Mouse (Mus musculus) heart, postnatal 14 days (tissue): ENCODE results near the gene Ssbp4. TPM values are rescaled to one million over a fixed set of nuclear protein-coding genes. Genes with fewer than 3 reads are reported as not detected.
A peak's percentile ranks its signal among the peaks of the same experiment; 100 is the strongest.

Experiments used
- DNase-seq, 2 experiments: peaks; one replicate each; pipeline ENCODE4 v3.0.0; 2021 to 2022
- intact Hi-C: fragments of 180-260 bp; cut with DNase I; formaldehyde crosslinking; loops from one replicate; pipeline ENCODE4 v1.15.1; 2025
- total RNA-seq, 2 experiments: library from RNA; stranded (reverse); gene quantifications; 2 replicates each; pipeline ENCODE4 v1.2.3; 2021

Ssbp4 gene
- total RNA-seq, 2 experiments from 2014 or later, result 39.7 to 46.4 TPM

- peak; percentile 79 to 83 for DNase-seq
- intact Hi-C loops, result no loop called here
These were observed 25.4 kb upstream of the Ssbp4 start for GRCm38 (mm10) chr8:70634066-70634465.

- intact Hi-C loops, result loop anchor here (1.0 kb wide), 1 partner anchor 19 kb away; no protein-coding TSS in a partner anchor
These were observed 23.7 kb upstream of the Ssbp4 start, which contains the start of gene Gdf15 for GRCm38 (mm10) chr8:70632346-70632892. Gdf15 (minus strand) TSS chr8:70632456.

DNA sequence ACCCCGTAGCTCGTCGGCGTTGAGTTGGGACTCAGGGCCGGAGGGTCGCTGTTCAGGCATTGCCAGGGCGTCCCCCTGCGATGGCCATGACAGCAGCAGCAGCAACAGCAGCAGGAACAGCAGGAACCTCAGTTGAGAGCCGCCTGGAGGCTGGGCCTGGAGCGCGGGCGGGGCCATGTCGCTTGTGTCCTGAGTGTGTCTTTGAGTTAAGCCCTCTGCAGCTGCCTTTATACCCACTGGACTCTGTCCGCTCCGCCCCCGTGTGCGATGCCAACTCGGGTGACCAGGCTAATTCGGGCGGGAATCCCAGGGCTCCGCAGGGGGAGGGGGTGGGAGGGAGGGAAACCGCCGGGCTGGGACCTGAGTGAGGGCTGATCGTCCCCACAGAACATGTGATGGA, 22.8 kb upstream of the Ssbp4 start:
- peak; percentile 57 to 59 for DNase-seq
- intact Hi-C loops, result no loop called here

More at GRCm38 (mm10) chr8:70632346-70632892, 23.7 kb upstream of the Ssbp4 start, which contains the start of gene Gdf15:
- DNase-seq, result no peak

DNA sequence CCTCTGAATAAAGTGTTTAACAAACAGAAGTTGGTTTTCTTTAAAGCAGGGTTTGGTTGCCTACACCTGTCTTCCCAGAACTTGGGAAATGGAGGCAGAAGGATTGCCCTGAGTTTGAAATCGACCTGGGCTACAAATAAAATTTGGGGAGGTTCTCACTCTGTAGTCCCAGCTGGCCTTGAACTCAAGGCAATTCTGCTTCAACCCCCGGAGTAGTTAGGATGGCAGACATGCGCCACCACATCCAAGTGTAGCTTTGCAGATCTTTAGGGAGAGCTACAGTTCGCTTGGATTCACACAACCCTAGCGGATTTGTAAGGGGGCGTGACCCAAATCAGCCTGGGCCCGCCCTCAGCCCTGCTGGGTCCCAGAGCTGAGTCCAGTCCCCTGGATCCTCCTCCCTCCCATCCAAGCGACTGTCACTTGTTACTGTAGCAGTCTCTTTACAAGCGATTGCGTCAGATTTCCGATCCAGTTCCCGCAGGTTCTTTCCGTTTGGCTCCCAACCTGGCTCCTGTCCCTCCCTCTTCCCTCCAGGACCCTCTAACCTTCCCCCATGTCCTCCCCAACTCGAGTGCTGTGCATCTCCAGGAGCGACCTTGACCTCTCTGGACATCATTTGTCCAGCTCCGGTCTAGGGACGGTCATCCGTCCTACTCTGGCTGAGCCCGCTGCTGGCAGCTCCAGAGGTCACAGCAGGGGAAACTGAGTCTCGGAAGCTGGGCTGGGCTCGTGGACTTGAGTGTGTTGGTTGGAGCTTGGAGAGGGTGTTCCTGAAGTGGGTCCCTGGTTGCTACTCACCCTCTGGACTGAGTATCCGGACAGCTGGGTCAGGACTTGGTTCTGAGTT, 22.1 kb upstream of the Ssbp4 start:
- intact Hi-C loops, result no loop called here
- DNase-seq, result peak; percentile 66 to 73

- intact Hi-C loops, result loop anchor here (1.0 to 5.0 kb wide), 3 partner anchors 18 to 72 kb away; partner anchors contain the start of gene Iqcn
- DNase-seq, result peak; percentile 90 to 92
These were observed 21.2 kb upstream of the Ssbp4 start for GRCm38 (mm10) chr8:70629574-70630531.

GRCm38 (mm10) chr8:70628986-70629490, 20.4 kb upstream of the Ssbp4 start:
- no peak for DNase-seq
- intact Hi-C loops, result loop anchor here (1.0 to 5.0 kb wide), 3 partner anchors 17 to 73 kb away; partner anchors contain the start of gene Iqcn

- no peak for DNase-seq
- intact Hi-C loops, result loop anchor here (5.0 kb wide), 1 partner anchor 75 kb away; the partner anchor contains the start of gene Iqcn
These were observed 18.4 kb upstream of the Ssbp4 start for GRCm38 (mm10) chr8:70627041-70627440.

DNA sequence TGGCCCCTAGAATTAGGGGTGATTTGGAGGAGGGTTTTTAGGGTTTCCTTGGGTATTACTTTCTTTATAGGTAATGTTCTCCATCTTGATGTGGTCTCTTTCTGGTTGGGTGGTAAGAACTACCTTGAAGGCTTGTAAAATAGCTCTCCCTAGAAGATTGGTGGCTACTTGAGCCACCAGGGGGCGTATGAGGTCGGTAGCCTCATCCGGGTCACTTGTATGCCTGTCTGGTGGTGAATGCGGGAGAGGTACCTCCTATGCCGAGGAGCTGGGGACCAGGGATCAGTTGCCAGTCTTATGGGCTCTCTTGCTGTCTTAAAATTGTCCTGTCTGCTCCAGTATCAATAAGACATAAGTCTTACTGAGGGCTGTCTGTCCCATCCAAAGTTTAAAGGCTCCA, 16.4 kb upstream of the Ssbp4 start:
- intact Hi-C loops, result loop anchor here (5.0 kb wide), 1 partner anchor 77 kb away; the partner anchor contains the start of gene Iqcn

GRCm38 (mm10) chr8:70622220-70622619, 13.5 kb upstream of the Ssbp4 start:
- intact Hi-C loops, result loop anchor here (5.0 kb wide), 1 partner anchor 35 kb away; no protein-coding TSS in a partner anchor

More for the DNA sequence above, 16.4 kb upstream of the Ssbp4 start:
- DNase-seq, result peak; percentile 64 to 77

GRCm38 (mm10) chr8:70618888-70619334, 10.2 kb upstream of the Ssbp4 start:
- intact Hi-C loops, result no loop called here
- peak in 1 of 2 experiments; percentile 46 for DNase-seq

More at GRCm38 (mm10) chr8:70622220-70622619, 13.5 kb upstream of the Ssbp4 start:
- no peak for DNase-seq

DNA sequence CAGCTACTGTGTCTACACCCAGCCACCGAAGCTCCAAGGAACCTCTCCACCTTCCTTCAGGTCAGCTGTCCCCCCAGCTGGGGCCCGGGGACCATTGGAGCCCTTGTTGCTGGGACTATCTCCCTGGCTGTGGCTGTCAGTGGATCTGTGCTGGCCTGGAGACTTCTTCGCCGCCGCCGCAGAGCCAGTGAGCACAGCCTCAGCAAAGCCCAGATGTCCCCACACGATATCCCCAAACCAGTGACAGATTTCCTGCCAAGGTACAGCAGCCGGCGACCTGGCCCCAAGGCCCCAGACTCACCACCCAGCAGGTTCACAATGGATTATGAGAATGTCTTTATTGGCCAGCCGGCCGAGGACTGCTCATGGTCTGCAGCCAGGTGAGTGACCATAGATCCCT, 9.3 kb upstream of the Ssbp4 start:
- no peak for DNase-seq
- intact Hi-C loops, result no loop called here

DNA sequence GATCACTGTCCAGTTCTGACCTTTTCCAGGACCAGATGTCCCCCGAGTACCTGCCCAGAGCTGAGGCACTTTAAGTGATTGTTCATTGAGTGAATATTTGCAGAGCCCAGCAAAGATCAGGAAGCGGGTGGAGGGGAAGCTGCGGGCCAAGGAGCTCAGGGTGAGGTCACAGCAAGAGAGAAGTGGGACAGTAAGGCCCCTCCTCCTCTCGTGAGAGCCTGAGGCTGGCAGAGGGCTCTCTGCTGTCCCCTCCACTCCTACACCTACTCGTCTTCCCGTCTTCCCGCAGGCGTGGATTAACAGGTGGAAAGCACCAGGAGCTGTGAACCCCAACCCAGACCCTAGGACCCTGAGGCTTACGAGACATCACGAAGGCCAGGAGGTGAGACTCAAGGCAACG, 8.0 kb upstream of the Ssbp4 start:
- no peak for DNase-seq
- intact Hi-C loops, result no loop called here

DNA sequence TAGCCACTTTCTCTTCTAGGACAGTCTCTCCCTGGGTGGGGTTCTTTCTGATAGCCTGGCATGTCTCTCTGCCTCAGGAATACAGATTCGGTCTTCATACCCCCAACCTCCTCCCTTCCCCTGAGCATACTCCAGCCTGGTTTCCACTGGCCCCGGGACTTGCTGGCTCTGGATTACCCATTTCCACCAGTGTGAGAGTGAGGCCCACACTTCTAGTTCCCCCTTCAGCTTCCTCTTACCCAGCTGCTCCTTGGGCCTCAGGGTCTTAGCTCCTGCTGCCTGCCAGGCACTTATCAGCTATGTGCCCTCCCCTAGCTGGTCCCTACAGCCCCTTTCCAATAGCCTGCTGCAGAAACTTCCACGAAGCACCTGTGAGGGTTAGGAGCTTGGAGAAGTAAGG, 7.2 kb upstream of the Ssbp4 start, which contains the start of gene Lrrc25:
TSS of gene Lrrc25 (plus strand) at position 262 of the 400 bp plus-strand sequence.
- no peak for DNase-seq
- intact Hi-C loops, result no loop called here

DNA sequence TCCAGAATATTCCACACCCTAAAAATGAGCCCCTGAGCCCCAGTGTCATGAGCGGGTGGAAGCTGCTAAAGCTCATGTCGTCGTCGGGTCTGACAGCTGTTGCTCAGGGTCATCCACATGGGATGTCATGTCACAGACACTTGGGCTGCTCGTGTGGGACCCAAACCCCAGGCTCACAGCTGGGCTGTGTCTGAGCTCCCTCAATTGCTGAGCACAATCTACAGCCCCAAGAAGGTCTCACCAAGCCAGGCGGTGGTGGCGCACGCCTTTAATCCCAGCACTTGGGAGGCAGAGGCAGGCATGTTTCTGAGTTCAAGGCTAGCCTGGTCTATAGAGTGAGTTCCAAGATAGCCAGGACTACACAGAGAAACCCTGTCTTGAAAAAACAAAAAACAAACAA, 6.6 kb upstream of the Ssbp4 start:
- intact Hi-C loops, result no loop called here
- no peak for DNase-seq

DNA sequence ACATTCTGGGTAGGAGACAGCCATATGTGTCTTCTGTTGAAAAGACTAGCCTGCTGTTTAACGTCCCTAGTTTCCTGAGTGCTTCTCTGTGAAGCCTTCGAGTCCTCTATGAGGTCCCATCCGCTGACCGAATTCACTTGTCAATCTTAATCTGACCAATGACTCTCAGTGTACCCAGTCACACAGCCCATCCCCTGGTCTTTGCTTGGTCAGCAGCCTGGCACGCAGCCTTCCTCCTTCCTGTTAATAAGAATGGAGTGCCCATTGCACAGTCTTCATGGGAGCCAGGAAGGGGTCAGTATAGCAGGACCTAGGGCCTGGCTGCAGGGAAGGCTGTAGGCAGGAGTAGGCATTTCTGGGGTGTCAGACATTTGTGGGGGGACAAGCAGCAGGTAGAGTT, 5.8 kb upstream of the Ssbp4 start:
- intact Hi-C loops, result loop anchor here (5.0 kb wide), 2 partner anchors 38 to 88 kb away; partner anchors contain the start of gene Iqcn
- no peak for DNase-seq

DNA sequence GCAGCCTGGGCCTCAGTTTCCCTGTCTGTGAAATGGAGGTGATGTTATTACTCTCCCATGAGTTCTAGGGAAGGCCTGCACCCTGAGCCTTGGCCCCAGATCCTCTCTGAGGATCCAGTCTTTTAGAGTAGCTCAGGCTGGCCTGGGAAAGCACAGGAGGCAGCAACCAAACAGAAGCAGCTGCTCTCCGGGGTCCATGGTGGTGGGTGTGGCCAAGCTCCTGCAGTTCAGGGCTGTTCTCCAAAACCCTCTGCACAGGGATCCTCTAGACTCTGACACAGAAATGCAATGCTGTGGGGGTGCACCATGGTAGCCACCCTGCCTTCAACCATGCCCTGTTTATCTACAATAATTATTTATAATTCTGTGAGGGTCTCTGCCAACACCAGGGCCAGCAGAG, 5.1 kb upstream of the Ssbp4 start:
- DNase-seq, result no peak
- intact Hi-C loops, result loop anchor here (5.0 kb wide), 2 partner anchors 39 to 89 kb away; partner anchors contain the start of gene Iqcn

DNA sequence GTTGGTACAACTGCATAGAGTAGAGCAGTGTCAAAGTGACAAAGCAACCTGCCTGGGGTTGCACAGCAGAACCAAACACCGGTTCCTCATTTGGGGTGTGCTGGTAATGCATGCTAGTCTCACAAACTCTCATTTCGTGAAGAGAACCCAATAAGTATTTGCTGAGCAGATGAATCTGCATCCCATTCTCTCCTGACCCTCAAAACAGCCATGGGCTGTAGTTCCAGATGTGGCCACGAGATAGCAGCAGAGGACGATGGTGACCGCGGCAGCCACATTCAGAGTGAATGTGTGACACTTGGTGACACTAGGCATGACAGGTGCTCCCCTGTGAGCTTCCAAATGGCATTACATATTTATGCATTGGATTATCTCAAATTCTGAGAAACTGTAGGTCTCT, 3.2 kb upstream of the Ssbp4 start:
- peak; percentile 91 to 95 for DNase-seq
- intact Hi-C loops, result loop anchor here (1.0 to 5.0 kb wide), 4 partner anchors 17 to 90 kb away; partner anchors contain the start of gene Iqcn

GRCm38 (mm10) chr8:70610796-70611771, 2.4 kb upstream of the Ssbp4 start:
- DNase-seq, result peak; percentile 94 to 96
- intact Hi-C loops, result loop anchor here (2.0 to 5.0 kb wide), 3 partner anchors 41 to 91 kb away; partner anchors contain the start of gene Iqcn
